Mouse (Mus musculus) urinary bladder, postnatal 10 days (tissue): ENCODE results near the gene Atp6v1fnb.

Experiments used
- DNase-seq: peaks from one replicate; pipeline ENCODE4 v3.0.0; 2022; ENCODE audit warnings: low spot score

Atp6v1fnb gene

DNA sequence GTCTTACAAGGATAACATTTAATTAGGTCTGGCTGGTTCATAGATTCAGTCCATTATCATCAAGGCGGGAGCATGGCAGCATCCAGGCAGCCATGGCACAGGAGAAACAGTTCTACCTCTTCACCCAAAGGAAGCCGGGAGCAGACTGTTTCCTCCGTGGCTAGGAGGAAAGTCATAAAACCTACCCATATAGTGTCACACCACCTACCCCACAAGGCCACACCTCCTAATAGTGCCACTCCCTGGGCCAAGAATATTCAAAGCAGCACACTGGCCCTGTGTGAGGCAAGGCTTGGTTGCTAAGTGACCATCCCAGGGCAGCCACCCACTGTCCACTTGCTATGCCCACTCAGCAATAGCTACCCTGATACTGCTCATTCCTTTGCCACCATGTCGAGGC is at the start of gene Atp6v1fnb:
Gene Atp6v1fnb (plus strand): TSS at position 301 of the 400 bp plus-strand sequence.
- no peak for DNase-seq

DNA sequence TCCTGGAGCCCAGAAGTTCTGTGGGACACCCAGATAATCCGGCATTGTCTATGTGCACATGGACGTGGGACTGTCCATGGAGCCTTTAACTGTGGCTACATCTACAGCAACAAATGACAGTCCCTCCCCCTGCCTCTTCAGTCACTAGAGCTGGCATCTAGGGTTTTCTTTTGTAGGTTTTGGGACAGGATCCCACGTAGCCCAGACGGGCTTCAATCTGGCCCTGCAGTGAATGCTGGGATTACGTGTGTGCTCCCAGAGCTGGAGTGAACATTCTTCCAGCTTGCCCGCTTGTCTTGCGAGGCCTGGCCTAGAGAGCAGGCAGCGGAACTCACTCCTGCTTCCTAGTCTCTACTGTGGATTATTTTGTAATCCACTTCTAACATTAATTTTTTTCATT is 46.1 kb upstream of the Atp6v1fnb start:
- no peak for DNase-seq

DNA sequence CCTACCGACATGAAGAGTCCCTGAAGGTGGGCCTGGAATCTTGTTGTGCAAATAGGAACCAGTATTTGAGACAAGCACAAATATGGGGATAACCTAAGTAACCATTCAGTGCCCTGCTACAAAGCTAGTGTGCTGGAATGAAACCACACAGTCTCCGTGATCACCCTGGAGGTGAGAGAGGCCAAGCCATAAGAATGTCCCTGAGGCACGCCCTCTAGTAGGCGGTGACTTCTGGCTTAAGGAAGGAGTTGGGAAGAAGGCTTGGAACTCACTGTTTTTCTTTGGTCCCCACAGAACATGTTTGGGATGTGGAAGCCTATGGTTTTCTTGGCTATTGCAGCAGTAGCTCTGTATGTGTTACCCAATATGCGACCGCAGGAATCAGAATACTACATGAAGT is 44.9 kb upstream of the Atp6v1fnb start:
- no peak for DNase-seq

DNA sequence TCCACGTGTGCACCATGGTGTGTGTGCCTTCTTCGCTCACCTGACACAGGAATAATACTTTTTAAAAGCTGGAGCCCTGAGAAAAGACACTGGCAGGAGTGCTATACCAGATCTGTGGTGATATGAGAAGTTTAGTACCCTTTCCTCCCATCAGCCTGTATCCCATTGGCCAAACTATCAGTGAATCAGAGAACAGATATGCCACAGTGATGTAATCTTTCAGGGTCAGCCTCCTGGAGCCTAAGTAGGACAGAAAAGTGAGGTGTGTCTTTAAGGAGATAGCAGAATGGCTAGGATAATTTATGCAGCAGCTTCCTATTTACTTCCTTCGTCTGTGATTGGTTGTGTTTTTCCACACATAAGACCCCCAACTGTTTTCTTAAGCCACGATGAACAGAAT is 43.1 kb upstream of the Atp6v1fnb start:
- DNase-seq, result no peak

DNA sequence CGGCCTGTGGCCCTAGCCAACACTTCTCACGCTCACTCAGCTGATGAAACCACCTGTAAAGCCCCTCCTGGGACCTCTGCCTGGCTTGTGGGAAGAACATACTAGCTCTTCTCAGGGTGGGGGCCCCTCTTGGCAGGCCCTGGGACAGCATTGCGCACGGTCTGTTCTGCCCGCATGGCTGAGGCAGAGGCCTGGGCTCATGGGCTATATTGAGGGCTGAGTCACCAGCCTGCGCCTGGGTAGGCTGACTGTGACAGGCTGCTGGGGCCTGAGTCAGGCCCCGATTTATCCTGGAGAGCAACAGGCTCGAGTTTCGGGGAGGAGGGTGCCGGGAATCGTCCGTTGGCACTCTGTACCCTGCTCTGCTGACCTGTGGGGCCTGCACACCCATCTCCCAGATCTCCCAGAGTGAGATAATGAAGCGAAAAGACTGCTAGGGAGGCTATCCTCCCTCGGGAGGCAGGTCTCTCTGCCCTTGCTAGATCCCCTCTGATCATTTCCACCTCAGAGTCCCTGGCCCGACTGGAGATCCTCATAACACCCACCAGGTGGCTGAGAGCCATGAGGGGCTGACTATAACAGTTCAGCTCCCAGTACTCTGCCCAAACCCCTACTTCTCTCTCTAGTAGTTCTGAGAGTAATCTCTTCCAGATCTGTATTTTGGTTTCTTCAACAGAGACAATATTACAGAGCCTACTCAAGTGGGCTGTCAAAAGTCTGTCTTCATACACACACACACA is 40.4 kb upstream of the Atp6v1fnb start:
- no peak for DNase-seq

DNA sequence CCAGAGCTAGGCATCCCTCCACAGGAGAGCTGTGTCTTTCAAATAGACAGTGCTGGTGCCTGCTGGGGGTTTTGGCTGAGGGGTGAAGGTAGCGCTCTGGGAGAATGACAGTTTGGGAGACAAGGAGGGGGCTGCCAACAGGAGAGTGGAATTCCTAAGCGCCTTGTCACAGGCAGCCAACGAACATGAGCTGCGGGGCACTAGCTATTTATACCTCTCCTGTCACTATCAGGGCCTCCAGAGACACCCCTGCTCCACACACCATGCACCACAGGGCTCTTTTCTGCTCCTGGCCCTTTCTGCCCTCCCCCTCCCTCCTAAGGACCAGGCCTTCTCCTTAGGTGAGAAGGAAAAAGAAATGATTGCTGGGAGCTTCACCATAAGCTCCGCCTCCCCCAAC is 39.8 kb upstream of the Atp6v1fnb start:
- DNase-seq, result no peak

DNA sequence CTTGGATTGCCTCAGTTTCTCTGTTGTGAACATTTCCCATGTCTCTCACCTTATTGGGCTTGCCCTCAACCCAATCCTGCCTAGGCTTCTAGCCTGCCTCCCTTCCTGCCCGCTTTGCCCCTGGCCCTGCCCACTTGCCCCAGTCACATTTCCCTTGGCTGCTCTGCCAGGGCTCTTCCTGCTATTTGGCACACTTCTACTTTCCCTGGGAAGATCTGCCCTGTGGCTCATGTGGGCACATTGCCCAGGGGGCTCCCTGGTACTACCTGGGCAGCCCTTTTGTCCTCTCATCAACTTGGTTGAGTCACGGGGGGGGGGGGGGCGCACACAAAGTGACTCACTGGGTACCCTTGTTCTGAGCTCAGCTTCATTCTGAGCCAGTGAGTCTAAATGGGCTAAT is 39.1 kb upstream of the Atp6v1fnb start:
- DNase-seq, result no peak

DNA sequence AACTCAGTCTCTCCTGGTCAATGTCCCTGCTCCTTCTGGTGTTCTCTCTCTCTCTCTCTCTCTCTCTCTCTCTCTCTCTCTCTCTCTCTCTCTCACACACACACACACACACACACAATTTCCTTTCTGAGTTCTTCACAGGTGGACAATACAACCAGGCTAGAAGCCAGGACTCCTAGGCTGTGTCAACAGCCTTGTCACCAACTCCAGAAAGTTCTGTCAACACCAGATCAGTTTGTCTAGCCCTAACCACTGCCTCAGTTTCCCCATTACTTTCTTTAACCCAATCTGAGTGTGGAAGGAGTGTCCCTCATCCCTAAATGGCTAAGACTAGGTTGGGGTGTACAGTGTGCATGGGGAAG is 38.6 kb upstream of the Atp6v1fnb start:
- DNase-seq, result no peak

DNA sequence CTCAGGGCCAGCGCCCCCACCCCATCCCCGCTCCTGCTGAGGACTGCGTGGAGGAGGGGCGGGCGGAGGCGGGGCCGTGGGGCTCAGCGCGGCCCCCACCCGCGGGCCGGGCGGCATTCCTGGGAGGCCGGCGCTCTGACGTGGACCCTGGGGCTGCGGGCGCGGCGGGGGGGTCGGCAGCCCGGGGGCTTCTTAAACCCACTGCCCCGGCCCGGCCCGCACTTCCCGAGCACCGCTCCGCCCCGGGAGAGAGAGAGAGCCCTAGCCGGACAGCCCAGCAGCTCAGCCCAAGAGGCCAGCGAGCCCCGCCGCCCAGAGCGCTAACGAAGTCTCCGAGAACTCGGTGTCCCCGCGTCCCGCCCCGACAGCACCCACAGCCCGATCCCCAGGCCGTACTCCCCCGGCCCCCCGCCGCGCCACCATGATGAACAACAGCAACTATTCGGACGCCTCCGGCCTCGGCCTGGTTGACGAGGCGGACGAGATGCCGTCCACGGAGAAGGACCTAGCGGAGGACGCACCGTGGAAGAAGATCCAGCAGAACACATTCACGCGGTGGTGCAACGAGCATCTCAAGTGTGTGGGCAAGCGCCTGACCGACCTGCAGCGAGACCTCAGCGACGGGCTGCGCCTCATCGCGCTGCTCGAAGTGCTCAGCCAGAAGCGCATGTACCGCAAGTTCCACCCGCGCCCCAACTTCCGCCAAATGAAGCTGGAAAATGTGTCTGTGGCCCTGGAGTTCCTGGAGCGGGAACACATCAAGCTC is 38.0 kb upstream of the Atp6v1fnb start, which contains the start of gene Flnc:
Gene Flnc (plus strand): TSS at position 219 of the 766 bp plus-strand sequence.
- DNase-seq, result no peak

DNA sequence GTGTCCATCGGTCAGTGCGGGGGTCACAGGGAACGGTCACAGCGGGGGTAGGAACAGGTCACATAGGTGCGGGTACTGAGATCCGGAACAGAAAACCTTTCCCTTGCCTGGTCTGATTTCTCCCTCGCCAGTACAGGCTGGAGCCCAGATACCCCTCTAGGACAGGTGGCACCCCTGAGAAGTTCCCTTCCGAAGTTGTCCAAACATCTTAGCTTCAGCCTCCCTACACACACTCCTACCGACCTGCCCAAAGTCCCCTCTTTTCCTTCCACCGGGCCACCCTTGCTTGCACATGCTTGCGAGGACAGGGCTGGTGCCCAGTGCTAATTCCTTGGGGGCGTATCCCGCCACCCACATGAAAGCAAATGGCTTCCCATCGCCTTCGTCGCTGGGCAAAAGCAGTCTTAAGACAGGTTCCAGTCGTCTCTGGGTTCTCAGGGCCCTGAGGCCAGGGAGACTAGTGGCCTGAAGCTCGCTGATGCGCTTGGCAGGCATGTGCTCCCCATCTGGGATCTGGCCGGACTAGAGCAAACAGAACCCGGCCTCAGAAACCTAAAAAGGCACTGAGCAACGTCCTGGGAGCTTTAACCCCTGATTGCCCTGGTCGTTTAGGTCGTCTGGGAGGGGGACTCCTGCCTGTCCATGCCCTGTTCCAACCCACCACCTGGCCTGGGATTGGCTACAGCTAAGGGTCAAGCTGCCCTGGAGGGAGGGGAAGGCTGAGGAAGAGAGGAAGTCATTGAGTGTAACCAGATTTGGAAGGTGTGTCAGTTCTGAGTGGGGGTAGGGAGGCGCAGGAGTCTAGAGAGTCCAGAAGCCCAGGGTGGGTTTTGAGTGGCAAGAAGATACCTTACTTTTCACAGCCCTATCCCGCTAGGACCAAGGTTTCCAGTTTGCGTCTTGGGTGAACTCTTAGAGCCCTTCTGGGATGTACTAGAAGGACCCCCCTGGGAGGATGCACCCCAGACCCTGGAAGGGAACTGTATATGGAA is 37.1 kb upstream of the Atp6v1fnb start:
- DNase-seq, result no peak

DNA sequence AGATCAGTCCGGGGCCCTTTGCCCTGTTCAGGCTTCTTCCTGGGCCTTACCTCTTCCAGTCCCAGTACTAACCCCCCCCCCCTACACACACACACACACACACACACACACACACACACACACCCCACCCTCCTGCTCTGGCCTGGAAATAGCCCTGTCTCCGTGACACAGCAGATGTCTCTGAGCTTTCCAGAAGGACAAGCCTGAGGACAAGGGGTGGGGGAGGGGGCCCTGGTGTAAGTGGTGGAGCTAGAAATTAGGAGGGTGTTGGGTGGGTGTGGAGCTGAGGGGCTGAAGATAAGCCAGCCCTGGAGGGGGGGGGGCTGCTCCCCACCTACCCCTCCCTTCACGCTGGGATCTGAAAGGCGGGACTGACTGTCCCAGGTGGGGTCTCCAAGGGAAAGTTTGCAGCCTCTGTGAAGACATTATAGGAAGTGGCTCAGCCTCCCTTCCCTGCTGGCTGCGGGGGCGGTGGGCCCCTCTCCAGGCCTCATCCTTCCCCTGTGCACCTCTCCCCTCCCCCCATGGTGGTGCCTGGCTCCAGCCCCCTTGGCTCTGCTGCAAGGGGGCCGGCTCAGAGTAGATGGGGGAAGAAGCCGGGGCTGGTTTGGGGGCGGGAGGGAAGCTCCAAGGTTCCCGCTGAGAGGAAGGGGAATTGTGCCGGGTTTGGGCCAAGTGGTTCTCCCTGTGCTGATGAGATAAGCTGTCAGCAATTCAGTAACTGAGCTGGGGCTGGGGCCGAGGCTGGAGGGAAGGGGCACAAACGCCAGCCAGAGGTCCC is 36.1 kb upstream of the Atp6v1fnb start:
- DNase-seq, result no peak

DNA sequence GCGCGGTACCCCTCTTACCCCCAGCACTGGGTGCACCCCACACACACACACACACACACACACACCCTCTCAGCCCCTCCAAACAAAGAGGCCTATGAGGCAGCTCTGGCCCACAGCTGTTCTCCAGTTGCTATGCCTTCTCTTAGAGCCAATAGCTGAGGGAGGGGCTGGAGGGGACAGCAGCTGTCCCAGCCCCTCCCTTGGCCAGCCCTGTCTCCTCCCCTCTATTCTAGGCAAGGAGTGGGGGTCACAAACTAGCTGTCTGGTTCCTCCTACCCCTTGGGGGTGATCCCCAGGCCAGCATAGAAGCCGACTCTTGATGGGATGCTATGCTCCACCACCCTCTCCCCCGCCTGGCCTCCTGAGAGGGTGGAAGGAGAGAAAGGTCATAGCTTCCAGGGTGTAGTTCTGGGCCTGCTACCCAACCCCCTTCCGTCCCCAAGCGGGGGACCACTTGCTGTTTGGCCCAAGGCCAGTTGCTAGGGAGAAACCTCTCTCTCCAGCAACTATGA is 35.2 kb upstream of the Atp6v1fnb start:
- DNase-seq, result no peak

DNA sequence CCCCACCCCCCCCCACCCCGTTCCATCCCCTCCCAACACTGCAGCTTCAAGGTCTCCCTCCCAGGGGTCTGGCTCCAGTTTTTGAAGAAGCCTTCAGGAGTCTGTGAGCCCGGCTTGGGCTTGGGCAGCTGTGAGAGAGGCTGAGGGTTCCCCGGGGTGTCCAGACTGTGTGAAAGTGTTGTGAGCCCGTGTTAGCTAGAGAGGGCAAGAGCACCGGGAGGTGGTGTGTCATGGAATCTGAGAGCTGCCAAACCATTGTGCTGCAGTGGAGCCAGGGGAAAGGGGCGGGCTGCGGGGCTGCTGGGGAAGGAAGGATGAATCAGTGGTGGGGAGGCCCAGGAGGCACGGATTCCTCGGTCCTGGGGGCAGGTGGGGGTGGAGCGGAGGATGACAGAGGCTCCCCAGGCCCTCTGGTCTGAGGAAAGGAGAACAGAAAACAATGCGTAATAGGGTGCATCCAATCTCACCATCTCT is 34.7 kb upstream of the Atp6v1fnb start:
- no peak for DNase-seq

DNA sequence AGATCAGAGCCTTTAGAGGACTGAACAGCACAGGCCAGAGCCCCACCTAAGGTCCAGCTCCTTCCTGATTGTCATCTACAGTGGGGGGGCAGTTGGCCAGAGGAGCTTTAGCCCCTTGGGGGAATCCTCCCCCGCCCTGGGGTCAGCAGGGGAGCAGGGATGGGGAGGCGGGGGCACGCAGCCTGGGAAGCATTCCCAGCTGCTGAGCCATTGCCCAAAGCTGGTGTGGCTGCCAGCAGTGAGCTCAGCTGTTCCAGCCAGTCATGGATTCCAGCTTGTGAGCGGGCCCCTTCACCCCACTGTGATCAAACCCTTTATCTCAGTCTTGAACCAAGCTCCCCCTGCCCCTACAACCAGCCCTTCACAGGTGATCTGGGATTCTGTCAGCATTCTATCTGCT is 32.0 kb upstream of the Atp6v1fnb start:
- DNase-seq, result no peak

DNA sequence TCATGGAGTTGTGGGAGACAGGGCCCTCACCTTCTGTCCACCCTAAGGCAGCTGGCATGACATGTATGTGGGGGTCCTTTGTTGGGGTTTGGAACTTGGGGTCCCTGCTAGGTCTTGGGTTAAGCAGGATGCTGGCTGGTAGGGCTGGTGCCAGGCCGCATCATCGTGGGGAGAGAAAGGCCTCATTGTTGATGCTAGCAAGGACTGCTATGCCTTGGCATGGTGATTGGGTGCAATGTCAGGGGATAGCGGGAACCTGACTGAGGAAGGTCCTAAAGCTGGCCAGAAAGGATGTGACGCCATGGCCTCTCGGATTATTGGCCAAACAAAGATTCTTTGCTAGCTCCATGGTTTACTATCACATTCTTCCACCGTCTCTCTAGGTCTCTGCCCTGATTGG is 31.4 kb upstream of the Atp6v1fnb start:
- no peak for DNase-seq

DNA sequence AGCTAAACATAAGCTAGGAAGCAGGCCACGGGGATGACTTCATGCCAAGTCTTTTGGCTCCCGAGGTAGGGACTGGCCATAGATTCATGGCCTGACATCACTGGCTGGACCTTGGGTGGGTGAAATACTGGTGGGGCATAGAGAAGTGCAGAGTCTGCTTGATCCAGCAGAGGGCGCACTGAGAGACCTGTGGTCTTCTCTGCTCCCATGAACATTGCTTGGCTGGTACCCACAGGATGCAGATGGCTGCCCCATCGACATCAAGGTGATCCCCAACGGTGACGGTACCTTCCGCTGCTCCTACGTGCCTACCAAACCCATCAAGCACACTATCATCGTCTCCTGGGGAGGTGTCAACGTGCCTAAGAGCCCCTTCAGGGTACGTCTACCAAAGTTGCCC is 26.5 kb upstream of the Atp6v1fnb start:
- DNase-seq, result no peak

DNA sequence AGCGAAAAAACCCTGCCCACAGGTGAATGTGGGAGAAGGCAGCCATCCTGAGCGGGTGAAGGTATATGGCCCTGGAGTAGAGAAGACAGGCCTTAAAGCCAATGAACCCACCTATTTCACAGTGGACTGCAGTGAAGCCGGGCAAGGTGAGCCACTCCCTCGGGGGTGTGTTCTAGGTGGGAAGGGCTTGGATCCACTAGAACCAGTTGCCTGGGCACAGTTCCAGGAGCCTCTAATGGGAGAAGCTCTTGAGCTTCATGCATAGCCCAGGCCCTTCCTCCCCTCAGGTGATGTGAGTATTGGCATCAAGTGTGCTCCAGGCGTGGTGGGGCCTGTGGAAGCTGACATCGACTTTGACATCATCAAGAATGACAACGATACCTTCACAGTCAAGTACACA is 25.9 kb upstream of the Atp6v1fnb start:
- DNase-seq, result no peak

DNA sequence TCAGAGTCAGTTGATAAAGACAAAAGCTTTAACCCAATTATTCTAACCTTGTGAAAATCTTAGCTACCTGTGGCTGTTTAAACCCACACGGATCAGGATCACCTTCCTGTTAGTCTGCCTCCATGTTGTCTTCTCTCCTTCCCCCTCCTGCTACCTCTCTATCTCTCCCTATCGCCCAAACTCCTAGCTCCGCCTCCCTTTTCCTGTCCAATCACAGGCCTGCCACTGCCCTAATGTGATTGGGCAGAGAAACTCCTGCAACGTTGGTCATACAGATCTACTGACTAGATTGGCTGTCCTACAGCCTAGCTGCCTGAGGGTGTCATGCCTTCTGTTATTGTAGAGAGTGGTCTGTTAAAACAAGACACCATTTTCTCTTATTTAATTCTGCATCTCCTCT is 21.4 kb upstream of the Atp6v1fnb start:
- no peak for DNase-seq

DNA sequence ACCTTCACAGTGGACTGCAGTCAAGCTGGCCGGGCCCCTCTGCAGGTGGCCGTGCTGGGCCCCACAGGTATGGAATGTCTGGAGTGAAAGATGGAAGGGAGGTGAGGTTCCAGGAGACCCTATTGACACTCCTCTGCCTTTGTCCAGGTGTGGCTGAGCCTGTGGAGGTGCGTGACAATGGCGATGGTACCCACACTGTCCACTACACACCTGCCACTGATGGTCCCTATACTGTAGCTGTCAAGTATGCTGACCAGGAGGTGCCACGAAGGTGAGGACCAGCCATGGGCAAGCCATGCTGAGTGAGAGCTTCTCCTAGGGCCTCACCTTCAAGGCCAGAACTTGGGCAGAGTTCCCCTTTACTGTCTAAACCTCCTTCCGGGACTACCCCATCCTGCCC is 20.6 kb upstream of the Atp6v1fnb start:
- DNase-seq, result no peak

DNA sequence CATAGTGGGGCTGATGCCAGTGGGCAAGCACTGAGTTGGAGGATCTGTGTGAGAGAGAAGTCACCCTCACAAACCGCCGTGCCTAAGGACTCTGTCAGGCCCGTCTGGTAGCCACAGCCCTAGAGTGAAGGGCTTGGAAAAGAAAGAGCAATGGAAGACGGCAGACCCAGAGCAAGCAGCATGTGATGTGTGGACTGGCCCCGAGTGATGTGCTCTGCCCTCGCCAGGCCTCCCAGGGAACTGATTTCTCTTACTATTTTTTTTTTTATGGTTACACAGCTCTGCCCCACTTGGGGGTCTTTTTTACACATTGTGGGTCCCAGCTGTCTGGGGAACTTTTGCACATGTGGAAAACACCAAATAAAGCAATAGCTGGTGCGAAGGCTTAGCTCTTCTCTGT is 9.7 kb upstream of the Atp6v1fnb start:
- DNase-seq, result no peak

DNA sequence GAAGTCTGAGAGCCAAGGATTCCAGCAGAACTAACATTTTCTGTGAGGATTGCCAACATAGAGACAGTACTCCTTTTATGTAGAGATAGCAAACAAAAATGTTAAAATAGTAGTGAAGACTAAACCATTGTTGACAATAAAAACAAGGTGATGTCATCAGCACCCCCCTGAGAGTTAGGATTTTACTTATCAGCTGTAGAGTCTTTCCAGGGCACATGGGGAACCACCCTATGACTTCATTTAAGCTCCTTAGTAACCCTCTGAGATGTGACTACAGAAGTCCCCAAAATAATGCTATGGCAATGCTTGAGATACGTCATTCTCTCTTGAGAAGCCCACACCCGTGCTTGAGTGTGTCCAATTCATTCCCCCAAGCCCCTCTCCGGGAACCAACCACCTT is 7.8 kb upstream of the Atp6v1fnb start:
- no peak for DNase-seq
